Mouse (Mus musculus) hematopoietic stem cell, adult 5-6 weeks (primary cell): Measurements from ENCODE around the gene Tada1. TPM values are rescaled to one million over a fixed set of nuclear protein-coding genes. Genes with fewer than 3 reads are reported as not detected.
A peak's percentile ranks its signal among the peaks of the same experiment; 100 is the strongest.

ENCODE experiments used
- ATAC-seq, 2 experiments: fragments of 125-278 bp in 1 of 2; replicated peaks in 1 of 2; 2 replicates each; pipeline ENCODE4 v1.8.0; 2016 to 2017; ENCODE audit warnings: inconsistent platforms in 2 of 2, mild to moderate bottlenecking in 2 of 2, moderate number of reproducible peaks in 2 of 2, low read depth in 1 of 2, moderate TSS enrichment in 1 of 2; ENCODE audit not compliant: low FRiP score in 2 of 2, poor library complexity in 2 of 2, severe bottlenecking in 2 of 2, insufficient read depth in 1 of 2, low TSS enrichment in 1 of 2
- total RNA-seq: library from RNA; stranded (forward); fragments of 172-1452, 232-1000 nt; gene quantifications from 2 replicates; pipeline ENCODE4 v1.2.3, GENCODE M21; 2017

Tada1 gene
- total RNA-seq, 1 experiment from 2014 or later: 43.5 TPM

DNA sequence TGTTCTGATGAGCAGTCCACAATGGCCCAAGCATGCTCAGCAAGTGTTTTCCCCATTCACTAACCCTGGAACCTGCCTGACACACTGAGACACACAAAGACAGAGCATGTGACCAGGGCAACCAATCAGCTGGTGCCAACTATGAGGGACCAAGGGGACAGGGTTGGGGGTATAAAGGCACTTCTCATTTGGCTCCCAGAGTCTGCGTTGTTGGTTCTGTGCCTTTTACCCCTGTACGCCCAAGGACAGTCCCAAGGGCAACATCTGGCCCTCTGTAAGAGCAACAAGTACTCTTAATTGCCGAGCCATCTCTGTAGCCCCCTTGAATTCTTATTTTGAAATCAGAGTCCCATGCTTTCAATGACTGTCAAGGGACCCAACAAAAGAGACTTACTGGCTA is 33.4 kb downstream of the Tada1 start:
- ATAC-seq: no peak

GRCm38 (mm10) chr1:166429053-166429452 is 50.2 kb downstream of the Tada1 start:
- ATAC-seq: peak; percentile 40 to 71; a peak in 3 of 4 replicates

GRCm38 (mm10) chr1:166429809-166430431 is 51.0 kb downstream of the Tada1 start:
- ATAC-seq: peak; percentile 91 to 94

DNA sequence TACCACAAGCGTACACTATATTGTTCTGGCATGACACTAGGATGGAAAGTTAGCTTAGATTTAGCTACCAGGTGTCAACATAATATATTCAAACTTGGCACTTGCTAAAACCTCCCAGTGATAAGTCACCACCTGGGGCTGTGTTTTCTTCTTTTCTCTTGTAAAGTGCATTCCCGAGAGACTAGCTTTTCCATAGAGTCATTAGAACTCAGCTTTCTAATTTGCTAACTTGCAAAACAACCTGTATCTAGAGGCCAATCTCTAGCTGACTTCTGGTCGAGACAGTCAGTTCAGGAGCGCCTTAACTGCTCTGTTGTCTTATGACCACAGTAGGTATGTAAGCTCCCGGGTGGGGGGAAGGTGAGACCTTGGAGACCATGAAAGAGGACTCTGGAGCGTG is 60.5 kb downstream of the Tada1 start:
- no peak for ATAC-seq

GRCm38 (mm10) chr1:166441992-166442391 is 63.1 kb downstream of the Tada1 start:
- no peak for ATAC-seq

Other genes starting within 250 kb of the Tada1 start
- gene Gpa33, start 248.9 kb upstream of the Tada1 start, total RNA-seq: not detected in 2 replicates
- gene Mael, start 140.3 kb upstream of the Tada1 start, total RNA-seq: not detected in 2 replicates
- gene Ildr2, start 125.0 kb upstream of the Tada1 start, total RNA-seq: not detected in 2 replicates
- 17.9 and 23.6 TPM in 2 replicates for gene Pogk, start 30.8 kb downstream of the Tada1 start, total RNA-seq
- gene Gm4846, start 118.5 kb downstream of the Tada1 start, total RNA-seq: not detected in 2 replicates